Mouse (Mus musculus): ENCODE results near the gene Nudt10.
"Not testable (repeated sequence)": the region's sequence is repeated elsewhere in the genome, so short reads cannot be mapped to it uniquely, and the experiment has no call there.

The Nudt10 gene

DNA sequence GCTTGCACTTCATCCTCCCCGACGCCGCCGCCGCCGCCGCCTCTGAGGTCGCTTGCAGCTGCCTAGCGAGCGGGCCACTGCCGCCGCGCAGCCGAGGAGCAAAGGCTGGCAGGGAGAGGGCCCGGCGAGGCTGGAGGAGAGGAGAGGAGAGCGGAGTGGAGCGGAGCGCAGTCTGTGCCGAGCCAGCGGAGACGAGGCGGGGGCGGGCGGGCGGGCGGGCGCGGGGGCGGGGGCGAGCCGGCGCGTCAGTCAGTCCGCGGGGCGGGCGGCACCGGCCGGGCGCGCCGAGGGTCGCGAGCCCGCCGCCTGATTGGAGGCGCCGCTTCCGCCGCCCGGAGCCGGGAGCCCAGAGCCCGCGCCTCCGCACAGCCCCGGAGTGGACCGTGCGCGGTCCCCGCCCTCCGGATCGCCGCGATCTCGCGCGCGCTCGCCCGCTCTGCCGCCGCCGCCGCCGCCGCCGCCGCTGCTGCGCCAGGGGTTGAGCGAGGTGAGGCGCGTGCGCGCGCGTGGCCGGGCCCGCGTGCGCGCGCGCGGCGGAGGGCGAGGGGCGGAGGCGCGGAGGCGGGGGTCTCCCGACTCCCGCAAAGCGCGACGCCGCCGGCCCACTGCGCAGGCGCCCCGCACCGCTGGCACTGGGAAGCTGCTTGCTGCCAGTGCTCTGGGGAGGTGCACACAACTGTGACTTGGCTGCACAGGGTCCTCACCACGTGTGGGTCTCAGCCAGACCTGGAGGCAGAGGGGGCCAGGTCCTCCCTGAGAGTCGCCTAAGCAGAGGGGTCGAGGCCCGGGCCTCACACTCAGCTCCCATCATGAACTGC is at the start of gene Nudt10:
Gene Nudt10, minus strand, starts transcription at position 193 of the 818 bp plus-strand sequence.
- not testable (repeated sequence) for DNase-seq (ENCODE audit: low spot score in 2 of 2)

DNA sequence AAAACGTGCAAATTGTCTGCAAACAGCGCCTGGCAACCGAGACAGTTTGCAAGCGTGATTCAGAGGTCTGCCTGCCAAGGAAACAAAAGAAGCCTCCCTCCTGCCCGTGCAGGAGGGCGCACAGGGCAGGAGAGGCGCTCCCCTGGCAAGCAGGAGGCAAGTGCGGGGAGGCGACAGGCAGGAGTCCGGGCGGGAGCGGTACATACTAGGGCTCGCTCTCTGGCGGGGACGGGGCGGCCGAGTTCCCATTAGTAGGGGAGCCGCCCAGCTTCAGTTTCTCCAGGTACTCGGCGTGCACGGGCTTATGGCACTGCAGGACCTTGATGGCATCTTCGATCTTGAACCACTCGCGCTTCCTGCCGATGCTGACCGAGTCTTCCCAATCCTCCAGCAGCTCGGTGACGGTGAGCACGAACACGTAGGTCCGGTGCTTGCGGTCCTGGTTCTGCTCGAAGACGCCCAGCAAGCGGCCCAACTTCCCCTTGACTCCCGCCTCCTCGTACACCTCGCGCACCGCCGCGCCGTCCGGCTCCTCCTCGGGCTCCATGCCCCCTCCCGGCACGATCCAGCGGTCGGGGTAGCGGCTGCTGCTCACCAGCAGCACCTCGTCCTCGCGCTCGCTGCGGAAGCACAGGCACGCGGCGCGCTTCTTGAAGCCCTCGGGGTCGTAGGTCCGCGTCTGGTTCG is 536 bp downstream of the Nudt10 start:
- not testable (repeated sequence) for DNase-seq (ENCODE audit: low spot score in 2 of 2)

DNA sequence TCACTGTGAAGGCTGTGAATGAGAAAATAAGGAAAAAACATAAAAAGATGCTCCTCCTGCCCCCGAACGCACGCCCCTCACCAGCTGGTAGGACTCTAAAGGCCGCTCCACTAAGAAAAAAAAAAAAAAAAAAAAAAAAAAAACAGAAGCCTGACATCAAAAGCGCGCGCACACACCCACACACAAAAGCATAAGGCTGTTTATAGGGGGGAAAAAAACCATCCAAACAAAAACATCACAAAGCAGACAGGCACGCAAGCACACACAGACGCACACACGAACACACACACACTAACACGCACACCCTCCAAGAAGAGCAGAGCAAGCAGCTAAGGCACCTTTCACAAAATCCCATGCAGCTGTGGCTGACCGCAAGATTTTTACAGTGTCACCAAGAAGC is 1.1 kb downstream of the Nudt10 start:
- no peak for DNase-seq (ENCODE audit: low spot score in 2 of 2)
